Mouse (Mus musculus) MEL (cell line): ENCODE data around the gene Dna2. TPM values are rescaled to one million over a fixed set of nuclear protein-coding genes. Genes with fewer than 3 reads are reported as not detected.

Experiments used
- DNase-seq: peaks from one replicate; pipeline ENCODE4 v3.0.0; 2011; ENCODE audit warnings: low read depth, low spot score
- H3K27ac ChIP-seq: 2 replicates; pipeline ENCODE4 v1.5.1; 2012; ENCODE audit warnings: low read depth, mild to moderate bottlenecking, control low read depth, low read length, moderate library complexity; ENCODE audit not compliant: control insufficient read depth
- H3K27me3 ChIP-seq, 2 experiments: fragments of 150-350 bp in 1 of 2; sonication (generic) in 1 of 2; 2 replicates each; pipeline ENCODE4 v1.6.1; 2012; ENCODE audit warnings: low read length in 2 of 2, mild to moderate bottlenecking in 2 of 2, improper control_type of control experiment in 1 of 2, moderate library complexity in 1 of 2; ENCODE audit not compliant: insufficient read depth in 2 of 2, control insufficient read depth in 1 of 2
- H3K36me3 ChIP-seq, 2 experiments: 2 replicates each; pipeline ENCODE4 v1.6.1; 2012 to 2014; ENCODE audit warnings: low read length in 2 of 2, improper control_type of control experiment in 1 of 2, inconsistent platforms in 1 of 2, mild to moderate bottlenecking in 1 of 2; ENCODE audit not compliant: insufficient read depth in 2 of 2, control insufficient read depth in 1 of 2
- H3K4me1 ChIP-seq, 2 experiments: fragments of 150-350 bp in 1 of 2; sonication (generic) in 1 of 2; 2 replicates each; pipeline ENCODE4 v1.6.1; 2012; ENCODE audit warnings: low read length in 2 of 2, improper control_type of control experiment in 1 of 2, mild to moderate bottlenecking in 1 of 2; ENCODE audit not compliant: insufficient read depth in 2 of 2, control insufficient read depth in 1 of 2
- H3K4me3 ChIP-seq, 2 experiments: fragments of 150-350 bp in 1 of 2; sonication (generic) in 1 of 2; 2 replicates each; pipeline ENCODE4 v1.5.1; 2012; ENCODE audit warnings: low read depth in 2 of 2, low read length in 2 of 2, mild to moderate bottlenecking in 2 of 2, moderate library complexity in 2 of 2, control low read depth in 1 of 2, improper control_type of control experiment in 1 of 2; ENCODE audit not compliant: control insufficient read depth in 1 of 2, insufficient read depth in 1 of 2
- H3K79me2 ChIP-seq: 2 replicates; pipeline ENCODE4 v1.6.1; 2012; ENCODE audit warnings: mild to moderate bottlenecking, low read length, moderate library complexity; ENCODE audit not compliant: control insufficient read depth, poor library complexity, insufficient read depth
- H3K9ac ChIP-seq: 2 replicates; pipeline ENCODE4 v1.6.1; 2012; ENCODE audit warnings: low read depth, mild to moderate bottlenecking, control low read depth, low read length, moderate library complexity; ENCODE audit not compliant: control insufficient read depth, poor library complexity, severe bottlenecking
- H3K9me3 ChIP-seq: fragments of 150-350 bp; sonication (generic); replicated peaks from 2 replicates; pipeline ENCODE4 v1.6.1; 2012; ENCODE audit warnings: mild to moderate bottlenecking, low read length, improper control_type of control experiment, moderate library complexity; ENCODE audit not compliant: insufficient read depth
- BHLHE40 ChIP-seq: IDR thresholded peaks from 2 replicates; pipeline ENCODE4 v1.6.1; 2012; ENCODE audit warnings: low read depth, mild to moderate bottlenecking, inconsistent platforms, low read length, improper control_type of control experiment, borderline replicate concordance
- CHD1 ChIP-seq: IDR thresholded peaks from 2 replicates; pipeline ENCODE4 v1.6.1; 2012; ENCODE audit warnings: low read depth, mild to moderate bottlenecking, inconsistent platforms, low read length, improper control_type of control experiment
- CTCF ChIP-seq, 3 experiments: IDR thresholded peaks in 2 of 3; conservative IDR thresholded peaks in 1 of 3; 2 replicates each; pipeline ENCODE4 v1.5.1; 2011 to 2012; ENCODE audit warnings: low read length in 3 of 3, low read depth in 2 of 3, mild to moderate bottlenecking in 2 of 3, improper control_type of control experiment in 1 of 3, inconsistent platforms in 1 of 3, mixed read lengths in 1 of 3, moderate library complexity in 1 of 3; ENCODE audit not compliant: control insufficient read depth in 1 of 3, insufficient read depth in 1 of 3, poor library complexity in 1 of 3, severe bottlenecking in 1 of 3
- GATA1 ChIP-seq: IDR thresholded peaks from 2 replicates; pipeline ENCODE4 v1.6.1; 2011; ENCODE audit warnings: low read depth, low read length, improper control_type of control experiment
- JUND ChIP-seq: IDR thresholded peaks from 2 replicates; pipeline ENCODE4 v1.6.1; 2011; ENCODE audit warnings: low read depth, mild to moderate bottlenecking, improper control_type of control experiment, low read length
- MAFK ChIP-seq: IDR thresholded peaks from 2 replicates; pipeline ENCODE4 v1.6.1; 2011; ENCODE audit warnings: low read depth, mild to moderate bottlenecking, low read length, improper control_type of control experiment, borderline replicate concordance
- MAZ ChIP-seq: IDR thresholded peaks from 2 replicates; pipeline ENCODE4 v1.6.1; 2012; ENCODE audit warnings: low read depth, mild to moderate bottlenecking, inconsistent platforms, low read length, improper control_type of control experiment
- MEF2A ChIP-seq: IDR thresholded peaks from 2 replicates; pipeline ENCODE4 v1.6.1; 2014; ENCODE audit warnings: low read depth, mild to moderate bottlenecking, inconsistent platforms, low read length, improper control_type of control experiment; ENCODE audit not compliant: poor library complexity, insufficient replicate concordance, severe bottlenecking; ENCODE audit errors: extremely low read depth
- MXI1 ChIP-seq: IDR thresholded peaks from 2 replicates; pipeline ENCODE4 v1.6.1; 2011; ENCODE audit warnings: mild to moderate bottlenecking, low read depth, low read length, improper control_type of control experiment
- MYB ChIP-seq: IDR thresholded peaks from 2 replicates; pipeline ENCODE4 v1.6.1; 2011; ENCODE audit warnings: mild to moderate bottlenecking, low read depth, low read length, improper control_type of control experiment
- NELFE ChIP-seq: IDR thresholded peaks from 2 replicates; pipeline ENCODE4 v1.6.1; 2011; ENCODE audit warnings: low read depth, low read length, improper control_type of control experiment
- POLR2A ChIP-seq, 2 experiments: IDR thresholded peaks; 2 replicates each; pipeline ENCODE4 v1.6.1; 2011 to 2012; ENCODE audit warnings: low read length in 2 of 2, mild to moderate bottlenecking in 2 of 2, control low read depth in 1 of 2, improper control_type of control experiment in 1 of 2, low read depth in 1 of 2, moderate library complexity in 1 of 2; ENCODE audit not compliant: control insufficient read depth in 1 of 2, insufficient read depth in 1 of 2, poor library complexity in 1 of 2
- POLR2AphosphoS2 ChIP-seq: IDR thresholded peaks from 2 replicates; pipeline ENCODE4 v1.6.1; 2011; ENCODE audit warnings: low read length, improper control_type of control experiment
- POLR2AphosphoS5 ChIP-seq: IDR thresholded peaks from 2 replicates; pipeline ENCODE4 v1.6.1; 2012; ENCODE audit warnings: low read depth, borderline replicate concordance, mild to moderate bottlenecking, inconsistent platforms, low read length, moderate library complexity, mixed read lengths
- RCOR1 ChIP-seq: IDR thresholded peaks from 2 replicates; pipeline ENCODE4 v1.6.1; 2012; ENCODE audit warnings: low read depth, mild to moderate bottlenecking, inconsistent platforms, low read length, improper control_type of control experiment
- SIN3A ChIP-seq: IDR thresholded peaks from 2 replicates; pipeline ENCODE4 v1.6.1; 2012; ENCODE audit warnings: low read length, improper control_type of control experiment, inconsistent platforms
- TBP ChIP-seq: IDR thresholded peaks from 2 replicates; pipeline ENCODE4 v1.8.0; 2011; ENCODE audit warnings: low read depth, low read length, improper control_type of control experiment
- TCF12 ChIP-seq: IDR thresholded peaks from 2 replicates; pipeline ENCODE4 v1.6.1; 2014; ENCODE audit warnings: low read depth, mild to moderate bottlenecking, inconsistent platforms, low read length, improper control_type of control experiment, moderate library complexity
- USF1 ChIP-seq: IDR thresholded peaks from 2 replicates; pipeline ENCODE4 v1.6.1; 2014; ENCODE audit warnings: low read depth, mild to moderate bottlenecking, inconsistent platforms, low read length, improper control_type of control experiment, moderate library complexity
- ZKSCAN1 ChIP-seq: IDR thresholded peaks from 2 replicates; pipeline ENCODE4 v1.6.1; 2012; ENCODE audit warnings: low read depth, mild to moderate bottlenecking, inconsistent platforms, low read length, improper control_type of control experiment, moderate library complexity
- ZMIZ1 ChIP-seq: IDR thresholded peaks from 2 replicates; pipeline ENCODE4 v1.6.1; 2012; ENCODE audit warnings: low read depth, mild to moderate bottlenecking, inconsistent platforms, low read length, improper control_type of control experiment, moderate library complexity
- ZNF384 ChIP-seq: IDR thresholded peaks from 2 replicates; pipeline ENCODE4 v1.6.1; 2012; ENCODE audit warnings: low read depth, mild to moderate bottlenecking, inconsistent platforms, low read length, improper control_type of control experiment
- polyA plus RNA-seq, 2 experiments: library from polyadenylated mRNA; stranded (reverse) in 1 of 2; unstranded in 1 of 2; fragments of >175 nt in 1 of 2; fragments of >200 nt in 1 of 2; gene quantifications; 2 replicates each; pipeline versions ENCODE4 v1.2.1 to v1.2.4; 2012; ENCODE audit warnings: low replicate concordance in 2 of 2, low read depth in 1 of 2; ENCODE audit not compliant: insufficient read length in 2 of 2, insufficient read depth in 1 of 2, missing spikeins in 1 of 2
- total RNA-seq: library from RNA; depleted of rRNA; stranded (reverse); fragments of 300-350 nt; gene quantifications from 2 replicates; pipeline ENCODE4 v1.2.3, GENCODE M21; 2012

Gene Dna2
- total and polyA plus RNA-seq, 3 experiments, result 30.3 to 40.9 TPM; not detected in 1

DNA sequence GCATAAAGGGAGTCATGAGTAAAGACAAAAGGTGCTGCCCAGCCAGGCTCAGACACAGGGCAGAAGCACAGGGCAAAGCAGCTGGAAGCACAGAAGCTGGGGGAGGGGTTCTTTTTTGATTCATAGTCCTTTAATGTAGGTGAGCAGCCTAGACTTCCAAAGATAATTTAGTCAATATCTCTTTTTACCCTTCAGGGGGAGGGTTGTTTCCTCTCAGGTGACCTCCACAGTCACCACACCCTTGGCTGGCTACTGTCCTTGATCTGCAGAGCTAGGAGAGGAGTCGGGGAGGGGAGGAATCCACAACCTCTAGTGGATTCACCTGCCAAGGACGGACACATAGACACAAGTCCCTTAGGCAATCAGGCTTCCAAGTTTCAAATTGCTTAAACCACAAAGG, 48.8 kb upstream of the Dna2 start:
- Histone ChIP-seq H3K27ac (no peak overlapping the region), H3K9me3 (no peaks in the 10 kb centered on the region), H3K4me1 (no peaks in the 10 kb centered on the region), H3K79me2 (no peaks in the 10 kb centered on the region), H3K4me3 (no peak overlapping the region), H3K9ac (no peak overlapping the region), H3K36me3 (no peaks in the 10 kb centered on the region), H3K27me3 (peaks cover 0 to 1% of the 10 kb centered on the region in 2 experiments; a peak in 3 of 4 replicates)
- TF ChIP-seq ZKSCAN1, result no peak
- no peak for TF ChIP-seq MAFK
- no peak for TF ChIP-seq MAZ
- no peak for TF ChIP-seq NELFE
- TF ChIP-seq ZNF384, result no peak
- TF ChIP-seq SIN3A, result no peak
- TF ChIP-seq USF1, result no peak
- TF ChIP-seq ZMIZ1, result no peak
- no peak for TF ChIP-seq POLR2AphosphoS5
- no peak for TF ChIP-seq MXI1
- no peak for TF ChIP-seq CTCF (IDR thresholded peaks at IDR 0.05 in 2 of 3, conservative IDR thresholded peaks at IDR 0.05 in 1 of 3; ENCODE audit: control insufficient read depth in 1 of 3, insufficient read depth in 1 of 3, low read depth in 2 of 3, low read length in 3 of 3, poor library complexity in 1 of 3, severe bottlenecking in 1 of 3)
- no peak for TF ChIP-seq JUND
- no peak for TF ChIP-seq CHD1
- TF ChIP-seq RCOR1, result no peak
- TF ChIP-seq BHLHE40, result no peak
- DNase-seq, result no peak

- no peaks in the 10 kb centered on the region for H3K36me3 ChIP-seq
- TF ChIP-seq TCF12, result no peak
- TF ChIP-seq RCOR1, result no peak
- no peak for TF ChIP-seq ZKSCAN1
- TF ChIP-seq SIN3A, result no peak
- TF ChIP-seq TBP, result no peak
- TF ChIP-seq NELFE, result no peak
- TF ChIP-seq GATA1, result no peak
- no peak for TF ChIP-seq MEF2A
- no peak for TF ChIP-seq MYB
- TF ChIP-seq MAFK, result no peak
- no peak for TF ChIP-seq CTCF (IDR thresholded peaks at IDR 0.05 in 2 of 3, conservative IDR thresholded peaks at IDR 0.05 in 1 of 3; ENCODE audit: control insufficient read depth in 1 of 3, insufficient read depth in 1 of 3, low read depth in 2 of 3, low read length in 3 of 3, poor library complexity in 1 of 3, severe bottlenecking in 1 of 3)
- no peak for TF ChIP-seq MXI1
- no peak for TF ChIP-seq POLR2AphosphoS2
- no peak for TF ChIP-seq POLR2A (IDR thresholded peaks at IDR 0.05; ENCODE audit: control insufficient read depth in 1 of 2, insufficient read depth in 1 of 2, low read depth in 1 of 2, low read length in 2 of 2, poor library complexity in 1 of 2)
- H3K79me2 ChIP-seq, result no peaks in the 10 kb centered on the region
- H3K9me3 ChIP-seq, result no peaks in the 10 kb centered on the region
- no peak overlapping the region for H3K9ac ChIP-seq
- H3K4me1 ChIP-seq, result no peaks in the 10 kb centered on the region
- DNase-seq, result no peak
- no peak overlapping the region for H3K27ac ChIP-seq
- no peaks in the 10 kb centered on the region; a peak in 1 of 4 replicates for H3K27me3 ChIP-seq
- no peak overlapping the region for H3K4me3 ChIP-seq
Measured at GRCm38 (mm10) chr10:62900144-62900543, 46.7 kb upstream of the Dna2 start.
